Mouse (Mus musculus) liver, postnatal 0 days (tissue): ENCODE results near the gene Cfap69.

Experiments
- CTCF ChIP-seq: sonication (generic); IDR thresholded peaks from 2 replicates; pipeline ENCODE4 v1.5.1; 2016; ENCODE audit warnings: antibody characterized with exemption, low read depth
- EP300 ChIP-seq: IDR thresholded peaks from 2 replicates; pipeline ENCODE4 v1.6.1; 2016; ENCODE audit warnings: antibody characterized with exemption, low read depth, mild to moderate bottlenecking

- no peak for TF ChIP-seq CTCF
- no peak for TF ChIP-seq EP300
These were observed at the start of gene Cfap69 for GRCm38 (mm10) chr5:5663655-5664370.
